Mouse (Mus musculus): ENCODE measurements around the gene Zcchc9.

GRCm38 (mm10) chr13:91796003-91796402 lies 11.5 kb downstream of the Zcchc9 start:
- no peak for TF ChIP-seq CTCF (IDR thresholded peaks at IDR 0.05; ENCODE audit: low read depth, low read length)
- no peak for TF ChIP-seq POLR2A (IDR thresholded peaks at IDR 0.05; ENCODE audit: insufficient read depth, low read length)

Data from ES-Bruce4 (cell line).